Mouse (Mus musculus): ENCODE results near the gene Med29. TPM values are rescaled to one million over a fixed set of nuclear protein-coding genes. Genes with fewer than 3 reads are reported as not detected.

The Med29 gene
- 48.3 and 50.0 TPM in 2 replicates for polyA plus RNA-seq (2015; fragmentation: Nextera tagmentation; extraction: Ambion mirVana)

DNA sequence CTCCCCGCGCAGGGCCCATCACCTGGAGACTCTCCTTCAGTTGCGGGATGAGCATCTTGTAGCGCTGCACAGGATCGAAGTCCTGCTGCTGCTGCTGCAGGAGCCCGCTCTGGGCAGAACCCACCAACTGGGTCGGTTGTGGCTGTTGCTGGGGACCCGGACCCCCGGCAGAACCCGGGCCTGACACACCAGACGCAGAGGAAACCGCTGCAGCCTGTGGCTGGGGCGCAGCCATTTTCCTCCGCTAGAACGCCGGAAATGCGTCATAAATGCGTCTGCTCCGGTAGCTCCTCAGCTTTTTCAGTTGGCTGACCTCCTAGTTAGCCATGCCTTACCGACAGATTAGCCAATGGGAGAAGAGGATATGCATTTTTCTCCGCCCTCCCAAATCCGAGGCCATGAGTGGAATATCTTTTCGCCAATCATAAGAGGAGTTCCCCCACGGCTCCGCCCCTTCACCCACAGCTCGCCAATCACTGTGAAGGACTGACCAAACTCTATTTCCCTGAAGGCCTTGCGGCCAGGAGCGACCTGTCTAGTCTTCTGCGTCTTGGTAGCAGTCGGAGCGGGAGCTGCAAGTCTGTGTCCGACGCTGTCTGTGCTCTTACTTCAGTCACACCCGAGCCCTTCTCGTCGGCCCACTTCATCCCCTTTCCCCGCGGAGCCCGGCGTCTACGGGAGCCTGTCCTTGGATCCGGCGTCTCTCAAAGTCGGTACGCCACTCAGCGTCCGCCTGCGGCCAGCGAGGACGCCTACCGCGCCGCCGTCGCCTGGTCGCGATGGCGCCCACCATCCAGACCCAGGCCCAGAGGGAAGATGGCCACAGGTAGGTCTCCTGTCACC lies at the start of gene Med29, which contains the start of gene Paf1:
TSS of gene Med29 (minus strand) at position 280 of the 843 bp plus-strand sequence.
TSS of gene Paf1 (plus strand) at position 523 of the 843 bp plus-strand sequence.
- ATAC-seq: peak; percentile 98
- Histone ChIP-seq H3K9ac (peak within 1 kb of the TSS; percentile 75), H3K27ac (peak within 1 kb of the TSS; percentile 70), H3K4me1 (replicated peaks) (peaks cover 14% of the 10 kb centered on the region), H3K36me3 (peaks cover 38% of the 10 kb centered on the region), H3K4me3 (replicated peaks) (peak within 1 kb of the TSS; percentile 83), H3K9me3 (no peaks in the 10 kb centered on the region), H3K27me3 (replicated peaks) (no peaks in the 10 kb centered on the region), H3K4me2 (replicated peaks) (peak within 1 kb of the TSS; percentile 92)
- under 1% methylated on average over 58 of the region's 58 CpGs for WGBS

DNA sequence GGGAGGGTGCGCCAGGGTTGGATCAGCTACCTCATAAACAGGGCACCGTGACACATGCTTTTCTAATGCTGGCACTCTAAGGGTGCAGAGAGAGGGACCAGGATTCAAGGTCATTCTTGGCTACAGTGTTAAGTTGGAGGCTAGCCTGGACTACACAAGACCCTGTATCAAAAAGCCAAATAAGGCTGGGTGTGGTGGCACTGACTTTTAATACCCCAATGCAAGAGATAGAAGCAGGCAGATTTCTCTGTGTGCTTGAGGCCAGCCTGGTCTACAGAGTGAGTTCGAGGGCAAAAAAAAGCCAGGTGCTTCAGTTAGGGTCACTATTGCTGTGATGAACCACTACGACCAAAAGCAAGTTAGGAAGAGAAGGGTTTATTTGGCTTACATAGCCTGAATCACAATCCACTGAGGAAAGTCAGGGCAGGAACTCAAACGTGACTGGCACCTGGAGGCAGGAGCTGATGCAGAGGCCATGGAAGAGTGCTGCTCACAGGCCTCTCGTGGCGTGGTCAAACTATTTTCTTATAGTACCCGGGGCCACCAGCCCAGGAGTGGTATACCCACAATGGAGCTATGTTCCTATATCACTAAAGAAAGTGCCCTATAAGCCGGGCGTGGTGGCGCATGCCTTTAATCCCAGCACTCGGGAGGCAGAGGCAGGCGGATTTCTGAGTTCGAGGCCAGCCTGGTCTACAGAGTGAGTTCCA lies 49.4 kb upstream of the Med29 start:
- no peaks in the 10 kb centered on the region; the same call in 1 of the 2 replicates for H3K27me3 ChIP-seq (replicated peaks)
- no peaks in the 10 kb centered on the region for H3K36me3 ChIP-seq
- no peak for ATAC-seq
- H3K4me3 ChIP-seq (replicated peaks): no peak overlapping the region
- H3K4me2 ChIP-seq (replicated peaks): 0 out of 2 replicates have a peak overlapping the region, but pooled peaks have one; percentile 9
- 87% methylated on average over 13 of the region's 14 CpGs for WGBS
- H3K27ac ChIP-seq: no peak overlapping the region
- no peaks in the 10 kb centered on the region for H3K9me3 ChIP-seq
- no peak overlapping the region for H3K9ac ChIP-seq
- 0 out of 2 replicates have a peak, but pooled peaks cover 4% of the 10 kb centered on the region for H3K4me1 ChIP-seq (replicated peaks)

DNA sequence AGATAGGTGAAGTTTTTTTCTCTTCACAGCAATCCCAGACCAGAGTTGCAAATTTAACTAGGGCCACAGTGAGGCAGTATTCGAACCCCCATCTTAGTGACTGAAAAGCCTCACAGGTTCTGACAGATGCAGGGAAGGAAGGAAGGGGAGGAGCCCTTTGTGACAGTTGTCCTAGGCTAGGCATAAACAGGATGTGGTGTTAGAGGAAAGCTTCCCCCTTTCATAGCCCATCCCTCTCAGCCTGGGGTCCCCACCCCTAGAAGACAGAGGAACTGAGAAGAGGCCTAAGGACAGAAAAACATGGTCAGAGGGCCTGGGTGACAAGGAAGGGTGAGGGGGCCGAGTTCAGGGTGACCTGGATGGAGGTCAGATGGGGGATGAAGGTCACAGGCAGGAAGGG lies 48.2 kb upstream of the Med29 start:
- whole genome bisulfite sequencing: 63% methylated on average over 2 of the region's 2 CpGs
- Histone ChIP-seq H3K9me3 (no peaks in the 10 kb centered on the region), H3K27me3 (replicated peaks) (no peaks in the 10 kb centered on the region; the same call in 1 of the 2 replicates), H3K4me3 (replicated peaks) (no peak overlapping the region), H3K4me1 (replicated peaks) (0 out of 2 replicates have a peak, but pooled peaks cover 4% of the 10 kb centered on the region), H3K27ac (no peak overlapping the region), H3K4me2 (replicated peaks) (0 out of 2 replicates have a peak overlapping the region, but pooled peaks have one; percentile 6), H3K36me3 (no peaks in the 10 kb centered on the region), H3K9ac (no peak overlapping the region)
- ATAC-seq: no peak

DNA sequence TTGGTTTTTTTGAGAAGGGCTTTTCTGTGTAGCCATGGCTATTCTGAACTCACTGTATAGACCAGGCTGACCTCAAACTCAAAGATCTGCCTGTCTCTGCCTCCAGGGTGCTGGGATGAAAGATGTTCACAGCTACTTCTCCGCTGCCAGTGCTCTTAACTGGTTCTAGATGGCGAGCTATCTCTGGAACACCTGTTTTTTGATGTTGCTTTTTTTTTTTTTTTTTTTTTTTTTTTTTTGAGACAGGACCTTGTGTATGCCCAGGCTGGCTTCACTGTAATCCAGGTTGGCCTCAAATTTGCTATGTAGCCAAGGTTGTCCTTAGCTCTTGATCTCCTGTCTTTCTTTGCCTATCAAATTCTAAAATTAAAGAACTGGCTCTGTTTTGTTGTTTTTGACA lies 46.3 kb upstream of the Med29 start:
- WGBS: 89% methylated on average over 2 of the region's 2 CpGs
- Histone ChIP-seq H3K27ac (no peak overlapping the region), H3K9ac (no peak overlapping the region), H3K36me3 (no peaks in the 10 kb centered on the region), H3K4me3 (replicated peaks) (no peak overlapping the region), H3K4me2 (replicated peaks) (no peak overlapping the region), H3K4me1 (replicated peaks) (peaks cover 19% of the 10 kb centered on the region), H3K9me3 (no peaks in the 10 kb centered on the region), H3K27me3 (replicated peaks) (no peaks in the 10 kb centered on the region)
- no peak for ATAC-seq

DNA sequence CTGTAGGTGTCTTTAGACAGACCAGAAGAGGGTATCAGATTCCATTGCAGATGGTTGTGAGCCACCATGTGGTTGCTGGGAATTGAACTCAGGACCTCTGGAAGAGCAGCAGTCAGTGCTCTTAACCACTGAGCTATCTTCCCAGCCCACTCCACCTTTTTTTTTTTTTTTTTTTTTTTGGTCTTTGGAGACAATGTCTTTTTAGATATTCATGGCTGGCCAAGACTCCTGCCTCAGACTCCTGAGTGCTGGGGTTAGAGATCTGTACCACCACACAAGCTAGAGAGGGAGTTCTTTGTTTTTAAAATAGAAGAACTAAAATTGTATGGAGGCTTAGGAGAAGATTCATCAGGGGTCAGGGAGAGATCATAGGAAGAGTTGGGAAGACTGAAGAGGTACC lies 45.5 kb upstream of the Med29 start:
- Histone ChIP-seq H3K27me3 (replicated peaks) (no peaks in the 10 kb centered on the region), H3K9me3 (no peaks in the 10 kb centered on the region), H3K4me1 (replicated peaks) (peaks cover 24% of the 10 kb centered on the region), H3K4me2 (replicated peaks) (no peak overlapping the region), H3K27ac (no peak overlapping the region), H3K36me3 (no peaks in the 10 kb centered on the region), H3K4me3 (replicated peaks) (no peak overlapping the region), H3K9ac (no peak overlapping the region)
- ATAC-seq: no peak

DNA sequence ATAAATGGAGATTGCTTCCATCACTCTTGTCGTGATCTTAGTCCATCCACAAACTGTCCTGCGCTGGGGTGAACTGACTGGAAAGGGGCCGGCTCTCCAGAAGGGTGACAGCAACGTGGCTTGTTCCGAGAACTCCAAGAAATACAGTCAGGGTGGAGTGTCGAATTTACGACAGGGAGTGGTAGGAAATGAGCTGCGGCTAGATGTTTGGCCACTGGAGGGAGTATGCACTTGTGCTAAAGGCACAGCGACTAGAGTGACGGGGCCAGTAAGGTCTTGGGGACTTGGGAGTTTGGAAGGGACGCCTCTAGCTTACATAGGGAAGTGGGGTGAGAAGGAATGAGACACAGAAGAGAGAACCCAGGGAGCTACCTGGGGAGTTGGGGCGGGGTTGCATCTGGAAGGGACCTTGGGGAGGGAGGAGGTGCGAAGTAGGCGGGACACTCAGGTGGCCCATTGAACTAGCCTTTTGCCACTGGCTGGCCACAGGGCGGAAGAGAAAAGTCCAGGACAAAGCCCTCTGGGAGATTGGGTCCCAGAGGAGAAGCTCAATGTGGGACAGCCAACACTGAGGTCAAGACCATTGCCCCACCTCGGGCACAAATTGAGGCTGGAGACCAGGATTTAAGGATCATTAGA lies 44.5 kb upstream of the Med29 start, which contains the start of gene Gmfg:
TSS of gene Gmfg (plus strand) at position 516 of the 639 bp plus-strand sequence.
- 3% methylated on average over 16 of the region's 16 CpGs for WGBS
- Histone ChIP-seq H3K4me1 (replicated peaks) (peaks cover 29% of the 10 kb centered on the region), H3K4me3 (replicated peaks) (peak within 1 kb of the TSS; percentile 90), H3K4me2 (replicated peaks) (peak within 1 kb of the TSS; percentile 68), H3K27me3 (replicated peaks) (no peaks in the 10 kb centered on the region), H3K9ac (peak within 1 kb of the TSS; percentile 47), H3K36me3 (no peaks in the 10 kb centered on the region), H3K27ac (peak within 1 kb of the TSS; percentile 45), H3K9me3 (no peaks in the 10 kb centered on the region)
- ATAC-seq: peak; percentile 64

DNA sequence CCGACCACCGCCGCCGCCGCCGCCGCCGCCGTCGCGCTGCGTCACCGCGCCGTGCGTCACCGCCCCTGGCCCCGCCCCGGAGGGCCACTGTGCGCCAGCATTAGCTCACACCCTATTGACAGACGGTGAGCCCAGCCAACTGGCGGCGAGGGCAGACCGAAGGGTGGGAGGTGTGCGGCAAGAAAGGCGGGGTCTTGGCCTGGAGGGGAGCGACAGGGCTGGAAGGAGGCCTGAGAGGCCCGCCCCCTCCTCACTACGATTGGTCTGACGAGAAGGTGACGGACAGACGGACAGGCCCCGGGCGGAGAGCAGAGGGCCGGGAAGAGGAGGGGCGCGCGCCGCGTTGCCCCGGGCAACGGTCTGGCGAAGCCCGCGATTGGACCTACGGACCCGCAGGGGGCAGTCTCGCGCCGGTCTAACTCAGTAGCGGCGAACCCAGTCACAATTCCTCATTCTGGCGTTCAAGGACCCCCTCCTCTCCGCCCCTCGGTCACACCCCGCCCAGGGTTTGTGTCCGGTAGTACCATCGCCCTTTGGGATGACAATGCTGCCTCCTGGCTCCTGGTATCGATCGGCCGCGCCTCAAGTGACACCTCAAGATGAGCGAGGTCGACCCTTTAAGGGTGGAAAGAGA lies 43.9 kb upstream of the Med29 start:
- peaks cover 29% of the 10 kb centered on the region for H3K4me1 ChIP-seq (replicated peaks)
- under 1% methylated on average over 52 of the region's 64 CpGs for WGBS

DNA sequence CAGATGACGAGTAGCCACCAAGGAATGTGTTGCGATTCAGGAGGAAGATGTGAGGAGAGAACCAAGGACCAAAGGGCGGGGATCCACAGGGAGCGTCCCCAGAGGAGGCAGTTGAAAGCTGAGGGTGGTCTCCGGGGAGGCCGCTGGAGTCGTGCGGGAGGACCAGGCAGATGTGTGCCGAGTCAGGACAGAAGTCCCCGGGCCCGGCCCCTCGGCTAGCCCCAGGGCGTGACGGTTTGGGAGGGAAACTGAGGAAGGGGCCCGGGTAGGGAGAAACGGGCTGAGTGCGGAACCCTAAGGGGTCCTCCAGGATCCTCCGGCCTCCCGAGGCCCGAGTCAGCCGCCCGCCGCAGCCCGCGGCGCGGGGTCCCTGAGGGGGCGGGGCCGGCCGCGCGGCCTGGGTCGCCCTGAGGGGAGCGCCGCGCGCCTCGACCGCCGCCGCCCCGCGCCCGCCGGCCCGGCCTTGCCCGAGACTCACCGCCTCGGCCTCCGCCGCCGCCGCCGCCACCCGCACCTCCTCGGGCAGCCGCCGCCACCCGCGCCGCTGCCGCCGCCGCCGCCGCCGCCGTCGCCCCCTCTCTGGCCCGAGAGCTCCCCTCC lies 43.3 kb upstream of the Med29 start:
- 0% methylated on average over 41 of the region's 70 CpGs for WGBS
- H3K27ac ChIP-seq: no peak overlapping the region

More for the DNA sequence above, 43.9 kb upstream of the Med29 start:
- H3K27me3 ChIP-seq (replicated peaks): no peaks in the 10 kb centered on the region
- H3K9ac ChIP-seq: peak overlapping the region; percentile 91
- ATAC-seq: peak; percentile 99
- no peaks in the 10 kb centered on the region for H3K9me3 ChIP-seq
- peak overlapping the region; percentile 90 for H3K4me3 ChIP-seq (replicated peaks)
- peak overlapping the region; percentile 45 for H3K27ac ChIP-seq
- H3K4me2 ChIP-seq (replicated peaks): peak overlapping the region; percentile 86
- H3K36me3 ChIP-seq: peaks cover under 1% of the 10 kb centered on the region; the same call in 1 of the 2 replicates

DNA sequence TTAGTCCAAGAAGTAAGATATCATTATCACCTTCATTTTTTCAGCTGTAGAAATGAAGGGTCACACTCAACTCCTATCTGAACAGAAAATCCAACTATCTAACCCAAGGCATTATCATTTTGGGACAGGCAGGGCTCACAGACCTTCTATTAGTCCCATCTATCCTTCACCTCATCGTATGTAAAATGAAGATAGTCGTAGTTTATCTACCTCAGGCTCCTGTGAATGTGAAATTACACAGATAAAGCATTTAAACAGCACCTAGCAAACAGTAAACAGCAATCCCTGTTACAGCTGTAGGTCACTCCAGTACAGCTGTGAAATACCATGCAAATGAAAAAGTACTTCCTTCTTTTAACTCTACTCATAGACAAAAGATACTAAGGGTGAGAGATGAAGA lies 39.7 kb upstream of the Med29 start:
- H3K4me2 ChIP-seq (replicated peaks): no peak overlapping the region
- peaks cover 27% of the 10 kb centered on the region for H3K4me1 ChIP-seq (replicated peaks)
- WGBS: 88% methylated on average over 2 of the region's 2 CpGs
- no peaks in the 10 kb centered on the region for H3K9me3 ChIP-seq
- peaks cover 3% of the 10 kb centered on the region; the same call in 1 of the 2 replicates for H3K36me3 ChIP-seq
- no peak overlapping the region for H3K4me3 ChIP-seq (replicated peaks)
- H3K9ac ChIP-seq: no peak overlapping the region
- no peaks in the 10 kb centered on the region for H3K27me3 ChIP-seq (replicated peaks)
- no peak for ATAC-seq
- H3K27ac ChIP-seq: no peak overlapping the region

More for the DNA sequence above, 43.3 kb upstream of the Med29 start:
- peak overlapping the region; percentile 86 for H3K4me2 ChIP-seq (replicated peaks)
- H3K27me3 ChIP-seq (replicated peaks): no peaks in the 10 kb centered on the region
- H3K9me3 ChIP-seq: no peaks in the 10 kb centered on the region
- peak overlapping the region; percentile 91 for H3K9ac ChIP-seq
- peaks cover 29% of the 10 kb centered on the region for H3K4me1 ChIP-seq (replicated peaks)
- H3K4me3 ChIP-seq (replicated peaks): peak overlapping the region; percentile 90
- ATAC-seq: peak; percentile 47
- peaks cover 3% of the 10 kb centered on the region; the same call in 1 of the 2 replicates for H3K36me3 ChIP-seq

DNA sequence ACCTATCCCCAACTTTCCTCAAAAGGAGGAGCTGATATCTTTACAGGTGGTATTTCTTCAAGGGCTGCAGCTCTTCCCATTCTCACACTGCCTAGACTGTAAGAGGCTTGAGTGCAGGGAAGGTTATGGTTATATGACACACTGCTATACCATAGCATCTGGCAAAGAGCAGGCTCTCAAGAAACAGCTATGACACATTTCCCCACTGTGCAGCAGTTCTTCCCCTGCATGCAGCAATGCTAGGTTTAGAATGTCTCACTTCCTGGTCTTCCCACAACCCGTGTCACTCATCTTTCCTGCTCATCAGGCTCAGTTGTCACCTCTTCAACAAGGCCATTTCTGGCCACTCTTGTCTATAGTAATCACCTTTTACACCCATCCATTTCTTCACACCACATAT lies 38.0 kb upstream of the Med29 start:
- Histone ChIP-seq H3K4me3 (replicated peaks) (no peak overlapping the region), H3K27me3 (replicated peaks) (no peaks in the 10 kb centered on the region), H3K36me3 (peaks cover 3% of the 10 kb centered on the region; the same call in 1 of the 2 replicates), H3K9ac (no peak overlapping the region), H3K4me2 (replicated peaks) (no peak overlapping the region), H3K27ac (no peak overlapping the region), H3K9me3 (no peaks in the 10 kb centered on the region), H3K4me1 (replicated peaks) (peaks cover 24% of the 10 kb centered on the region)
- WGBS: 71% methylated on average over 1 of the region's 1 CpGs
- ATAC-seq: no peak

DNA sequence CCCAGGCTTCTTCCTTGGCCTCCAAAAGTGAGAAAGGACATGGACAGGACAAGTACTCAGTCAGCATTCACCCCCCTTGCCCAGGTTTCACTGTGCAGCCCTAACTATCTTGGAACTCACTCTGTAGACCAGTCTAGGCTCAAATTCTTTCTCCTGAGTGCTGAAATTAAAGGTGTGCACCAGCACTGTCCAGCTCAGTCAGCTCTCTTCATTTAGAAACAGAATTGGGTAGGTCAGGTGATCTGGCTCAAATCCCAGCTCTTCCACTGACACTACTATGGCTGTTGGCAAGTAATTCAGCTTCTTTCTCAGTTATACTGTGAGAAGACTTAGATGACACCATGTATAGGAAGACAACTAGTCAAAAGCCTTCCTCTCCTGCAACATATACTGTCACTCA lies 35.2 kb upstream of the Med29 start:
- Histone ChIP-seq H3K27ac (no peak overlapping the region), H3K4me2 (replicated peaks) (no peak overlapping the region), H3K9me3 (no peaks in the 10 kb centered on the region), H3K4me1 (replicated peaks) (0 out of 2 replicates have a peak, but pooled peaks cover 4% of the 10 kb centered on the region), H3K4me3 (replicated peaks) (no peak overlapping the region), H3K27me3 (replicated peaks) (no peaks in the 10 kb centered on the region), H3K9ac (no peak overlapping the region), H3K36me3 (peaks cover 11% of the 10 kb centered on the region)
- ATAC-seq: no peak

All from intestine, embryonic 15.5 days (tissue).